9 mouse cellular contexts compared by ENCODE assay signal in genomic region chr3:152122720-152123119, GRCm38 (mm10). TPM values are rescaled to one million over a fixed set of nuclear protein-coding genes. Genes with fewer than 3 reads are reported as not detected.
A peak's percentile ranks its signal among the peaks of the same experiment; 100 is the strongest.
DNase-seq lines count a peak whose midpoint lies in the region; ATAC-seq lines count a peak whose summit lies in the region.
"Had no signal": no experiment of that assay in that cellular context is flagged by ENCODE, and none has a peak within 500 bp of the region (broad histone marks: within the 10 kb centered on the region; RNA-seq: fewer than 3 reads in every experiment).

No protein-coding gene starts in this region.

- no peak overlapping the region for H3K9ac ChIP-seq in hindbrain, embryonic 14.5 days
- H3K9ac ChIP-seq in hindbrain, embryonic 12.5 days: no peak overlapping the region
- H3K9ac ChIP-seq in embryonic facial prominence, embryonic 14.5 days (ENCODE audit: low read depth, low read length): no peak overlapping the region
- no peak overlapping the region for H3K9ac ChIP-seq in limb, embryonic 13.5 days
- no peak overlapping the region for H3K9ac ChIP-seq in neural tube, embryonic 13.5 days
- H3K9ac ChIP-seq: midbrain, embryonic 12.5 days had no signal

- no peak overlapping the region for H3K4me2 ChIP-seq in hindbrain, embryonic 14.5 days (replicated peaks)
- H3K4me2 ChIP-seq in hindbrain, embryonic 12.5 days (replicated peaks): no peak overlapping the region
- no peak overlapping the region for H3K4me2 ChIP-seq in embryonic facial prominence, embryonic 14.5 days (ENCODE audit: low read depth, low read length)
- no peak overlapping the region for H3K4me2 ChIP-seq in limb, embryonic 13.5 days (replicated peaks)
- H3K4me2 ChIP-seq in neural tube, embryonic 13.5 days: no peak overlapping the region
- H3K4me2 ChIP-seq: midbrain, embryonic 12.5 days had no signal

- H3K27me3 ChIP-seq in hindbrain, embryonic 14.5 days (ENCODE audit: control insufficient read depth, insufficient read depth, low read length): no peaks in the 10 kb centered on the region
- H3K27me3 ChIP-seq in hindbrain, embryonic 12.5 days: no peaks in the 10 kb centered on the region
- no peaks in the 10 kb centered on the region for H3K27me3 ChIP-seq in embryonic facial prominence, embryonic 14.5 days (replicated peaks; ENCODE audit: control insufficient read depth, insufficient read depth, low read length)
- no peaks in the 10 kb centered on the region for H3K27me3 ChIP-seq in limb, embryonic 13.5 days
- H3K27me3 ChIP-seq in neural tube, embryonic 13.5 days: no peaks in the 10 kb centered on the region
- no peaks in the 10 kb centered on the region for H3K27me3 ChIP-seq in midbrain, embryonic 10.5 days (ENCODE audit: low read depth, poor library complexity, severe bottlenecking)
- H3K27me3 ChIP-seq: midbrain, embryonic 12.5 days had no signal

- H3K9me3 ChIP-seq in hindbrain, embryonic 14.5 days (ENCODE audit: control insufficient read depth, low read length): no peaks in the 10 kb centered on the region
- H3K9me3 ChIP-seq in hindbrain, embryonic 12.5 days (replicated peaks): no peaks in the 10 kb centered on the region
- no peaks in the 10 kb centered on the region for H3K9me3 ChIP-seq in embryonic facial prominence, embryonic 14.5 days (ENCODE audit: control insufficient read depth, low read length)
- H3K9me3 ChIP-seq in limb, embryonic 13.5 days: no peaks in the 10 kb centered on the region
- no peaks in the 10 kb centered on the region for H3K9me3 ChIP-seq in neural tube, embryonic 13.5 days
- H3K9me3 ChIP-seq in midbrain, embryonic 10.5 days (replicated peaks): no peaks in the 10 kb centered on the region
- H3K9me3 ChIP-seq: midbrain, embryonic 12.5 days had no signal

- ATAC-seq in hindbrain, embryonic 14.5 days (ENCODE audit: low FRiP score): peak; percentile 31; the same call in 1 of the 2 replicates
- ATAC-seq in hindbrain, embryonic 12.5 days (ENCODE audit: low FRiP score): no peak
- ATAC-seq in embryonic facial prominence, embryonic 14.5 days (ENCODE audit: low read depth): peak; percentile 66; the same call in 1 of the 2 replicates
- ATAC-seq in limb, embryonic 13.5 days (ENCODE audit: low FRiP score, low read depth): 0 out of 2 replicates have a peak, but pooled peaks have one; percentile 44
- peak; percentile 75 for ATAC-seq in neural tube, embryonic 13.5 days (ENCODE audit: low read depth)

- WGBS in hindbrain, embryonic 14.5 days: 77% methylated on average over 3 of the region's 3 CpGs
- WGBS in hindbrain, embryonic 12.5 days: 74% methylated on average over 3 of the region's 3 CpGs
- WGBS in embryonic facial prominence, embryonic 14.5 days: 82% methylated on average over 2 of the region's 3 CpGs
- 68% methylated on average over 3 of the region's 3 CpGs for WGBS in limb, embryonic 13.5 days
- WGBS in neural tube, embryonic 13.5 days: 72% methylated on average over 3 of the region's 3 CpGs
- WGBS in midbrain, embryonic 10.5 days: 77% methylated on average over 3 of the region's 3 CpGs

- H3K4me1 ChIP-seq in hindbrain, embryonic 14.5 days (replicated peaks; ENCODE audit: control insufficient read depth, insufficient read depth, low read length): no peaks in the 10 kb centered on the region
- H3K4me1 ChIP-seq in hindbrain, embryonic 12.5 days: no peaks in the 10 kb centered on the region
- peaks cover 6% of the 10 kb centered on the region; the same call in 1 of the 2 replicates for H3K4me1 ChIP-seq in embryonic facial prominence, embryonic 14.5 days (ENCODE audit: control insufficient read depth, insufficient read depth, low read length)
- peaks cover 6% of the 10 kb centered on the region; the same call in 1 of the 2 replicates for H3K4me1 ChIP-seq in limb, embryonic 13.5 days
- 0 out of 2 replicates have a peak, but pooled peaks cover 4% of the 10 kb centered on the region for H3K4me1 ChIP-seq in neural tube, embryonic 13.5 days (replicated peaks)
- no peaks in the 10 kb centered on the region for H3K4me1 ChIP-seq in midbrain, embryonic 10.5 days
- H3K4me1 ChIP-seq: midbrain, embryonic 12.5 days had no signal

- no peak for DNase-seq in hindbrain, embryonic 14.5 days (ENCODE audit: low spot score)
- DNase-seq in embryonic facial prominence, embryonic 14.5 days (ENCODE audit: low spot score): no peak
- no peak for DNase-seq in right cerebral cortex, postnatal 36 days (ENCODE audit: low spot score in 2 of 2)
- no peak for DNase-seq in midbrain, embryonic 10.5 days (ENCODE audit: low spot score)
- no peak for DNase-seq in left cerebral cortex, adult 8-10 months (ENCODE audit: low spot score in 2 of 2)

- no peak overlapping the region for H3K4me3 ChIP-seq in hindbrain, embryonic 14.5 days (replicated peaks; ENCODE audit: low read length)
- H3K4me3 ChIP-seq in hindbrain, embryonic 12.5 days: no peak overlapping the region
- no peak overlapping the region for H3K4me3 ChIP-seq in embryonic facial prominence, embryonic 14.5 days (ENCODE audit: low read depth, low read length)
- H3K4me3 ChIP-seq in limb, embryonic 13.5 days: no peak overlapping the region
- no peak overlapping the region for H3K4me3 ChIP-seq in neural tube, embryonic 13.5 days
- no peak overlapping the region for H3K4me3 ChIP-seq in midbrain, embryonic 10.5 days
- H3K4me3 ChIP-seq: midbrain, embryonic 12.5 days had no signal

- H3K36me3 ChIP-seq in hindbrain, embryonic 14.5 days (replicated peaks; ENCODE audit: control insufficient read depth, insufficient read depth): no peaks in the 10 kb centered on the region
- H3K36me3 ChIP-seq in hindbrain, embryonic 12.5 days: no peaks in the 10 kb centered on the region
- no peaks in the 10 kb centered on the region for H3K36me3 ChIP-seq in embryonic facial prominence, embryonic 14.5 days (ENCODE audit: control insufficient read depth, insufficient read depth, low read length)
- H3K36me3 ChIP-seq in limb, embryonic 13.5 days: no peaks in the 10 kb centered on the region
- H3K36me3 ChIP-seq in neural tube, embryonic 13.5 days: no peaks in the 10 kb centered on the region
- H3K36me3 ChIP-seq in midbrain, embryonic 10.5 days: no peaks in the 10 kb centered on the region
- H3K36me3 ChIP-seq: midbrain, embryonic 12.5 days had no signal

- no peak overlapping the region for H3K27ac ChIP-seq in hindbrain, embryonic 14.5 days
- H3K27ac ChIP-seq in hindbrain, embryonic 12.5 days: no peak overlapping the region
- H3K27ac ChIP-seq in embryonic facial prominence, embryonic 14.5 days (replicated peaks; ENCODE audit: low read depth, low read length): no peak overlapping the region
- no peak overlapping the region for H3K27ac ChIP-seq in limb, embryonic 13.5 days
- no peak overlapping the region for H3K27ac ChIP-seq in neural tube, embryonic 13.5 days (replicated peaks)
- no peak overlapping the region for H3K27ac ChIP-seq in midbrain, embryonic 10.5 days (replicated peaks)
- H3K27ac ChIP-seq: midbrain, embryonic 12.5 days had no signal

RNA-seq across cellular contexts. Expression of gene Gipc2, which starts 43.3 kb away (rescaled TPM):
- 9.2 and 11.7 TPM in 2 replicates for polyA plus RNA-seq in hindbrain, embryonic 14.5 days (2014; fragmentation: Nextera tagmentation; extraction: Ambion mirVana)
- polyA plus RNA-seq in hindbrain, embryonic 12.5 days (2016; fragmentation: Nextera tagmentation; extraction: Ambion mirVana): 2.6 and 3.3 TPM in 2 replicates
- 2.3 and 4.6 TPM in 2 replicates for polyA plus RNA-seq in embryonic facial prominence, embryonic 14.5 days (2014; fragmentation: Nextera tagmentation; extraction: Ambion mirVana)
- polyA plus RNA-seq in limb, embryonic 13.5 days (2015; fragmentation: Nextera tagmentation; extraction: Ambion mirVana): 2.7 and 3.3 TPM in 2 replicates
- 4.4 and 5.7 TPM in 2 replicates for polyA plus RNA-seq in neural tube, embryonic 13.5 days (2015; fragmentation: Nextera tagmentation; extraction: Ambion mirVana)
- 0.95 and 1.5 TPM in 2 replicates for polyA plus RNA-seq in midbrain, embryonic 10.5 days (2016; fragmentation: Nextera tagmentation; extraction: Ambion mirVana)
- total RNA-seq in left cerebral cortex, adult 8-10 months (2022): 1 to 10 TPM; 3.3 to 6.7 (median 5.0) TPM
